15 mouse cellular contexts compared by ENCODE assay signal in genomic region chr3:138860257-138860760, GRCm38 (mm10).
A peak's percentile ranks its signal among the peaks of the same experiment; 100 is the strongest.
DNase-seq lines count a peak whose midpoint lies in the region; ATAC-seq lines count a peak whose summit lies in the region.
"Had no signal": no experiment of that assay in that cellular context is flagged by ENCODE, and none has a peak within 500 bp of the region (broad histone marks: within the 10 kb centered on the region; RNA-seq: fewer than 3 reads in every experiment).

No protein-coding gene starts in this region.

- peaks cover 48% of the 10 kb centered on the region for H3K4me1 ChIP-seq in heart, embryonic 10.5 days
- H3K4me1 ChIP-seq in lung, embryonic 16.5 days (replicated peaks; ENCODE audit: control insufficient read depth, insufficient read depth, low read length), result peaks cover 46% of the 10 kb centered on the region
- H3K4me1 ChIP-seq in embryonic facial prominence, embryonic 10.5 days, result peaks cover 64% of the 10 kb centered on the region
- H3K4me1 ChIP-seq: liver, embryonic 12.5 days had no signal

- no peak overlapping the region for H3K4me3 ChIP-seq in heart, embryonic 10.5 days
- H3K4me3 ChIP-seq in lung, embryonic 16.5 days (ENCODE audit: low read length), result no peak overlapping the region
- H3K4me3 ChIP-seq in embryonic facial prominence, embryonic 10.5 days, result no peak overlapping the region
- H3K4me3 ChIP-seq: liver, embryonic 12.5 days had no signal

- H3K9ac ChIP-seq in lung, embryonic 16.5 days (ENCODE audit: low read length), result no peak overlapping the region
- H3K9ac ChIP-seq: liver, embryonic 12.5 days; lung, embryonic 14.5 days had no signal

- no peaks in the 10 kb centered on the region for H3K36me3 ChIP-seq in heart, embryonic 10.5 days
- H3K36me3 ChIP-seq in lung, embryonic 16.5 days (ENCODE audit: control insufficient read depth, insufficient read depth, low read length), result no peaks in the 10 kb centered on the region
- H3K36me3 ChIP-seq in embryonic facial prominence, embryonic 10.5 days (replicated peaks), result no peaks in the 10 kb centered on the region
- H3K36me3 ChIP-seq: liver, embryonic 12.5 days had no signal

- no peak for DNase-seq in heart, embryonic 10.5 days (ENCODE audit: low spot score)
- DNase-seq in heart, adult 8-10 months (ENCODE audit: low spot score), result no peak
- no peak for DNase-seq in lung, postnatal 36 days
- DNase-seq in brain, adult 2 months (ENCODE audit: low read depth, low spot score), result peak; percentile 50
- no peak for DNase-seq in embryonic facial prominence, embryonic 10.5 days (ENCODE audit: low spot score)
- no peak for DNase-seq in right cerebral cortex, postnatal 36 days (ENCODE audit: low spot score in 2 of 2)
- DNase-seq in thymus, postnatal 0 days (ENCODE audit: low spot score), result no peak
- DNase-seq: gastrocnemius, postnatal 10 days; heart, postnatal 14 days; lung, embryonic 14.5 days; thymus, postnatal 36 days had no signal

- no peaks in the 10 kb centered on the region for H3K27me3 ChIP-seq in heart, embryonic 10.5 days (ENCODE audit: insufficient read depth, poor library complexity, severe bottlenecking)
- H3K27me3 ChIP-seq in lung, embryonic 16.5 days (ENCODE audit: control insufficient read depth, insufficient read depth, low read depth, low read length), result no peaks in the 10 kb centered on the region
- no peaks in the 10 kb centered on the region for H3K27me3 ChIP-seq in embryonic facial prominence, embryonic 10.5 days (replicated peaks; ENCODE audit: low read depth, poor library complexity, severe bottlenecking)
- H3K27me3 ChIP-seq: liver, embryonic 12.5 days; Patski had no signal

- 83% methylated on average over 11 of the region's 11 CpGs for WGBS in heart, embryonic 10.5 days
- 47% methylated on average over 11 of the region's 11 CpGs for WGBS in lung, embryonic 16.5 days
- WGBS in embryonic facial prominence, embryonic 10.5 days, result 79% methylated on average over 11 of the region's 11 CpGs

- ATAC-seq in lung, embryonic 16.5 days (ENCODE audit: low read depth), result 0 out of 2 replicates have a peak, but pooled peaks have one; percentile 2
- ATAC-seq: liver, embryonic 12.5 days had no signal

- peak overlapping the region; percentile 32; the same call in 1 of the 2 replicates for H3K27ac ChIP-seq in heart, embryonic 10.5 days
- H3K27ac ChIP-seq in lung, embryonic 16.5 days (ENCODE audit: low read length), result 0 out of 2 replicates have a peak overlapping the region, but pooled peaks have one; percentile 0
- H3K27ac ChIP-seq in embryonic facial prominence, embryonic 10.5 days (replicated peaks), result peak overlapping the region; percentile 67; the same call in 1 of the 2 replicates
- H3K27ac ChIP-seq: kidney, postnatal 0 days; liver, embryonic 12.5 days had no signal

- H3K9me3 ChIP-seq in heart, embryonic 10.5 days, result no peaks in the 10 kb centered on the region
- H3K9me3 ChIP-seq in lung, embryonic 16.5 days (ENCODE audit: control insufficient read depth, low read length), result no peaks in the 10 kb centered on the region
- no peaks in the 10 kb centered on the region for H3K9me3 ChIP-seq in embryonic facial prominence, embryonic 10.5 days
- H3K9me3 ChIP-seq: liver, embryonic 12.5 days had no signal

- H3K4me2 ChIP-seq in lung, embryonic 16.5 days (ENCODE audit: low read depth, low read length), result no peak overlapping the region
- H3K4me2 ChIP-seq: liver, embryonic 12.5 days; lung, embryonic 14.5 days had no signal

Comparison
In these comparisons a context has a peak if more than half of its experiments do, and no peak if none do; other contexts are left out.
1. H3K27ac ChIP-seq: peak in every context shown above with its lines; median percentile 67 in embryonic facial prominence, embryonic 10.5 days; 32 in heart, embryonic 10.5 days; 0 in lung, embryonic 16.5 days.